Mouse (Mus musculus) stomach, postnatal 0 days (tissue): ENCODE results near the gene Atxn1l. TPM values are rescaled to one million over a fixed set of nuclear protein-coding genes. Genes with fewer than 3 reads are reported as not detected.
"Not testable (repeated sequence)": the region's sequence is repeated elsewhere in the genome, so short reads cannot be mapped to it uniquely, and the experiment has no call there.

Source experiments
- ATAC-seq: fragments of 200-750 bp; cut with Nextera tagmentation; 2 replicates; pipeline ENCODE4 v1.8.0; 2017; ENCODE audit not compliant: low FRiP score, low TSS enrichment
- DNase-seq: peaks from one replicate; pipeline ENCODE4 v3.0.0-alpha.2; 2016; ENCODE audit warnings: low spot score
- H3K27ac ChIP-seq: fragments of 300-500 bp; sonication (generic); replicated peaks from 2 replicates; pipeline ENCODE4 v1.5.1; 2014; ENCODE audit warnings: mild to moderate bottlenecking, control low read depth
- H3K27me3 ChIP-seq: fragments of 300-500 bp; sonication (generic); 2 replicates; pipeline ENCODE4 v1.6.1; 2014; ENCODE audit warnings: low read length; ENCODE audit not compliant: control insufficient read depth, insufficient read depth
- H3K36me3 ChIP-seq: fragments of 300-500 bp; sonication (generic); 2 replicates; pipeline ENCODE4 v1.6.1; 2014; ENCODE audit warnings: low read length, mixed read lengths; ENCODE audit not compliant: control insufficient read depth, insufficient read depth
- H3K4me1 ChIP-seq: fragments of 300-500 bp; sonication (generic); replicated peaks from 2 replicates; pipeline ENCODE4 v1.6.1; 2014; ENCODE audit warnings: antibody characterized with exemption; ENCODE audit not compliant: control insufficient read depth, insufficient read depth
- H3K4me2 ChIP-seq: fragments of 300-500 bp; sonication (generic); replicated peaks from 2 replicates; pipeline ENCODE4 v1.6.1; 2014; ENCODE audit warnings: low read depth, mild to moderate bottlenecking, control low read depth, moderate library complexity
- H3K4me3 ChIP-seq: fragments of 300-500 bp; sonication (generic); 2 replicates; pipeline ENCODE4 v1.5.1; 2014; ENCODE audit warnings: low read depth, low read length, control low read depth
- H3K9ac ChIP-seq: fragments of 300-500 bp; sonication (generic); 2 replicates; pipeline ENCODE4 v1.6.1; 2014; ENCODE audit warnings: mild to moderate bottlenecking, low read length, control low read depth, mixed read lengths
- H3K9me3 ChIP-seq: fragments of 300-500 bp; sonication (generic); 2 replicates; pipeline ENCODE4 v1.6.1; 2016; ENCODE audit warnings: low read length; ENCODE audit not compliant: control insufficient read depth
- CTCF ChIP-seq: IDR thresholded peaks from 2 replicates; pipeline ENCODE4 v1.5.1; 2016; ENCODE audit warnings: antibody characterized with exemption, low read depth, mild to moderate bottlenecking, moderate library complexity
- EP300 ChIP-seq: optimal IDR thresholded peaks from 2 replicates; pipeline ENCODE3; 2016; ENCODE audit warnings: antibody characterized with exemption
- WGBS: fragments of 180-500 bp; shearing (Covaris S2); extraction: QIAGEN DNeasy Blood & Tissue Kit; methylation state at CpG from one replicate; pipeline ENCODE4 v1.1.7; 2014; 5-methylcytosine and 5-hydroxymethylcytosine counted together
- polyA plus RNA-seq: library from polyadenylated mRNA; unstranded; fragments of >200 nt; fragmentation: Nextera tagmentation; extraction: Ambion mirVana; gene quantifications from 2 replicates; pipeline ENCODE4 v1.2.1, GENCODE M21; 2015

Gene Atxn1l
- polyA plus RNA-seq, 1 experiment from 2014 or later, result 2.8 TPM

DNA sequence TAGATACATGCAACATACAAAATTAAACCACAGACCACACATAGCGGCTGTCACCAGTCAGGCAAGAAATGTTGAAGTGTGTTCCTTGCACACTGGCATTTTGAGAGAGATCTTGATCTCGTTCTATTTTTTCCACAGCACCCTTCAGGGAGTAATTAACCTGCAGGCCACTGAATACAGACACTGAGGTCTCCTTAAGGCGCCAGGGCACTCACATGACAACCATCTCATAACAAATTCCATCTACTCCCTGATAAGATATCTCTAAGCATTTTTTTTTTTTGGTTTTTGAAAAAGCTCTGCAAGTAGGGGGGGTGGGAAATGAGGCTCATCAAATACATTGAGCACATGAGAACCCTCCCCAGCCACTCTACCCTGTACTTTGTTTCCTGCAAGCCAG, 19.3 kb upstream of the Atxn1l start:
- Histone ChIP-seq H3K9ac (no peak overlapping the region), H3K36me3 (no peaks in the 10 kb centered on the region), H3K9me3 (no peaks in the 10 kb centered on the region), H3K27me3 (no peaks in the 10 kb centered on the region), H3K27ac (no peak overlapping the region), H3K4me2 (no peak overlapping the region), H3K4me3 (no peak overlapping the region), H3K4me1 (no peaks in the 10 kb centered on the region)
- no peak for ATAC-seq
- no peak for TF ChIP-seq CTCF
- no peak for TF ChIP-seq EP300
- no peak for DNase-seq
- WGBS, result 75% methylated on average over 3 of the region's 3 CpGs

- H3K4me1 ChIP-seq, DNase-seq, H3K4me2 ChIP-seq, H3K27me3 ChIP-seq, H3K27ac ChIP-seq, H3K4me3 ChIP-seq, H3K9me3 ChIP-seq, H3K36me3 ChIP-seq, ATAC-seq, H3K9ac ChIP-seq: not testable (repeated sequence)
- WGBS, result 78% methylated on average over 4 of the region's 4 CpGs
These were observed 18.0 kb upstream of the Atxn1l start for GRCm38 (mm10) chr8:109755554-109755953.

GRCm38 (mm10) chr8:109754696-109755095, 17.2 kb upstream of the Atxn1l start:
- TF ChIP-seq EP300 (no peak), CTCF (no peak)
- ATAC-seq, result no peak
- H3K9ac ChIP-seq, result no peak overlapping the region
- no peak for DNase-seq
- no peaks in the 10 kb centered on the region for H3K4me1 ChIP-seq
- H3K27me3 ChIP-seq, result no peaks in the 10 kb centered on the region
- H3K4me2 ChIP-seq, result no peak overlapping the region
- no peaks in the 10 kb centered on the region for H3K36me3 ChIP-seq
- WGBS, result 72% methylated on average over 8 of the region's 8 CpGs
- H3K9me3 ChIP-seq, result no peaks in the 10 kb centered on the region
- no peak overlapping the region for H3K4me3 ChIP-seq
- no peak overlapping the region for H3K27ac ChIP-seq

DNA sequence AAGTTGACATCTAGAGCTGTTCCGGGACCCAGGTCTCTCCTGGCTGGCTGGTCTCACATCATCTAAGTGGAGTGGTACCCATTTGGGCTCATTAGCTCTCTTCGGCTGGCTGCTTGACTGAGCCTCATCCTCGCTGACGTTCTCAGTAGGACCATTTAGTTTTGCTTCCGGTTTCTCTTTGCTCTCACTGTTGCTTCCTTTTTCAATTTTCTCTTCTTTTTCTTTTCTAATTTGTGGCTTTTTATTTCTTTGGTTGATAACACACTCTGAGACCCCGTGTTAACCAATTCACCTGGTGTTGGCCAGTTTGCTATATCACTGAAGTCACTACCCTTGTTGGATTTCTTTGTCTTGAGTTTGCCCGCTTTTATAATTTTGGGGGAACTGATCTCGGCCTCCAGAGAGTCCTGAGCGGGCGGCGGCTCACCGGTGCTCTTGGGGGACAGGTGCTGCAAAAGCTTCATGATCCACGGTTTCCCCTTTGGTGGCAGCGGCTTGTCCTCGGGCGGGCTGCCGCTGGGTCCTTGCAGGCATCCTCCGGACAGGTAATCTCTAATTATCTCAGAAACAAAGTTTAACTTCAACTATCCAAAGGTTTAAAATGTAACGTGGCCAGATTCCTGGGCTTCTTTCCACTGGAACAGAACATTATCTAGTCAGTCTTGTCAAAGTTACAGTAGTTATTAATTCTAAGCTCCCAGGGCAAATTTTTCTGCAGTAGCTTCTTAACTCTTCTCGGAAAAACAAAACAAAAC, 14.4 kb upstream of the Atxn1l start:
- Histone ChIP-seq H3K9ac (no peak overlapping the region), H3K27ac (no peak overlapping the region), H3K36me3 (no peaks in the 10 kb centered on the region), H3K4me2 (no peak overlapping the region), H3K4me3 (no peak overlapping the region), H3K4me1 (no peaks in the 10 kb centered on the region), H3K9me3 (no peaks in the 10 kb centered on the region), H3K27me3 (no peaks in the 10 kb centered on the region)
- WGBS, result 87% methylated on average over 20 of the region's 20 CpGs
- no peak for TF ChIP-seq EP300
- TF ChIP-seq CTCF, result no peak
- DNase-seq (no peak), ATAC-seq (no peak)

GRCm38 (mm10) chr8:109750699-109751098, 13.2 kb upstream of the Atxn1l start:
- no peaks in the 10 kb centered on the region for H3K4me1 ChIP-seq
- no peaks in the 10 kb centered on the region for H3K36me3 ChIP-seq
- H3K9me3 ChIP-seq, result no peaks in the 10 kb centered on the region
- H3K27ac ChIP-seq, result no peak overlapping the region
- no peaks in the 10 kb centered on the region for H3K27me3 ChIP-seq
- TF ChIP-seq CTCF, result peak; percentile 55
- TF ChIP-seq EP300, result no peak
- no peak overlapping the region for H3K9ac ChIP-seq
- WGBS, result 55% methylated on average over 12 of the region's 12 CpGs
- no peak overlapping the region for H3K4me3 ChIP-seq
- ATAC-seq (no peak), DNase-seq (peak; percentile 43)
- H3K4me2 ChIP-seq, result no peak overlapping the region

DNA sequence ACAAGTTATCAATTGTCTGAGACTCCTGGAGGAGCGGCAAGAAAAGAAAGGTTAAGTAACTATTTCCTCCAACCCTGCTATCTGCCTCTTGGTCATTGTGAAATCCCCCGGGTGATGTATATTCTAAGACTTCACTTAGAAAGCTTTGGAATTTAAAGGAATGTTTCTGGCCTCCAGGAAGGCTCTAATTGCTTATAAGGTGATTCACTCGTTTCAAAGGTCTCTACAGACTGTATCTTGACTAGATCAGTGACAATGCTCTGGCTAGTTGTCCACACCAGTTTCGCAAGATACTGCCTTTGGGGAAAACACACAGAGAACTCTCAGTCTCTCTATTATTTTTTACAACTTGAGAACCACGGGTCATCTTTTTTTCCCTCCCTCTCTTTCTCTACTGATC, 12.7 kb upstream of the Atxn1l start:
- no peak for DNase-seq
- H3K9me3 ChIP-seq, result no peaks in the 10 kb centered on the region
- no peak for TF ChIP-seq EP300
- H3K9ac ChIP-seq, result no peak overlapping the region
- no peaks in the 10 kb centered on the region for H3K4me1 ChIP-seq
- H3K4me3 ChIP-seq, result no peak overlapping the region
- no peak overlapping the region for H3K27ac ChIP-seq
- no peaks in the 10 kb centered on the region for H3K36me3 ChIP-seq
- ATAC-seq, result no peak
- WGBS, result 37% methylated on average over 5 of the region's 5 CpGs
- H3K27me3 ChIP-seq, result no peaks in the 10 kb centered on the region
- no peak overlapping the region for H3K4me2 ChIP-seq
